Mouse (Mus musculus): Measurements from ENCODE around the gene Bcas3.

GRCm38 (mm10) chr11:85574496-85574895 is 221.5 kb downstream of the Bcas3 start:
- TF ChIP-seq CTCF (IDR thresholded peaks at IDR 0.05; ENCODE audit: low read depth, low read length) (no peak), POLR2A (IDR thresholded peaks at IDR 0.05; ENCODE audit: borderline replicate concordance, low read depth, low read length) (no peak)
